Mouse (Mus musculus): Measurements from ENCODE around the gene Patj. TPM values are rescaled to one million over a fixed set of nuclear protein-coding genes. Genes with fewer than 3 reads are reported as not detected.

Patj gene
- polyA plus RNA-seq, 1 experiment from 2014 or later, result 6.8 TPM

DNA sequence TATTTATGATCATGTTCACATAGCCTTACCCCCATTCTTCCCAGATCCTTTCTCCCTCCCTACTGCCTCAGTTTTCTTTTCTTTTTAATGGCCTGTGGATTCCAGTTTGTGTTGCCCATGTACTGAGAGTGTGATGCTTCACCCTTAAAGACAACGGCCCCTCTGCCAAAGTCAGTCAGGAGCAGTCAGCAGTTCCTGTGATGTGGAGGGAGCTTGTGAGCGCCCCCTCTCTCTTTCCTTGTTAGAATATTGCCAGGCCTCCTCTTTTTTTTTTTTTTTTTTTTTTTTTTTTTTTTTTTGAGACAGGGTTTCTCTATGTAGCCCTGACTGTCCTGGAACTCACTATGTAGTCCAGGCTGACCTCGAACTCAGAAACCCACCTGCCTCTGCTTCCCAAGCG is 91.3 kb downstream of the Patj start:
- Histone ChIP-seq H3K4me3 (no peak overlapping the region), H3K4me1 (no peaks in the 10 kb centered on the region), H3K27ac (no peak overlapping the region), H3K27me3 (replicated peaks) (no peaks in the 10 kb centered on the region), H3K4me2 (replicated peaks) (no peak overlapping the region), H3K9ac (no peak overlapping the region), H3K36me3 (no peaks in the 10 kb centered on the region), H3K9me3 (no peaks in the 10 kb centered on the region)
- no peak for ATAC-seq (ENCODE audit: low FRiP score, low read depth)
- WGBS, result 86% methylated on average over 4 of the region's 4 CpGs

DNA sequence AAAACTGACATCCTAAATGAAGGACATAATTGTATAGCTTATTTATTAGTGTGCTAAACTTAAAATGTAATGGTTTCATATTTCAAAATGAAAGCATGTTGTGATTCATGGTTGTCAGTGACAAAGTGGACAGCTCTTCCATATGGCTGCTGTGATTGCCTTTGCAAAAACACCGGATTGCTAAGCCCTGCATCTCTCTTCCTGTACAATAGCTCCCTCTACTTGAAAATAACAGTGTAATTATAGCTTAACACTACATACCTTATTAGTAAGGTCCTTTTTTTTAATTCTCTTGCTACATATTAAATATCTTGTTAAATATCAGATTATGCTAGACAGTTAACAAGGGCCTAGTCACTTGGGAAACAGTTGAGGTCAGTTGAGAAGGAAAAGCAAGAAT is 93.8 kb downstream of the Patj start:
- Histone ChIP-seq H3K27ac (no peak overlapping the region), H3K4me1 (no peaks in the 10 kb centered on the region), H3K27me3 (replicated peaks) (no peaks in the 10 kb centered on the region), H3K4me2 (replicated peaks) (no peak overlapping the region), H3K9ac (no peak overlapping the region), H3K4me3 (no peak overlapping the region), H3K36me3 (no peaks in the 10 kb centered on the region), H3K9me3 (no peaks in the 10 kb centered on the region)
- WGBS, result 50% methylated on average over 1 of the region's 1 CpGs
- no peak for ATAC-seq (ENCODE audit: low FRiP score, low read depth)

DNA sequence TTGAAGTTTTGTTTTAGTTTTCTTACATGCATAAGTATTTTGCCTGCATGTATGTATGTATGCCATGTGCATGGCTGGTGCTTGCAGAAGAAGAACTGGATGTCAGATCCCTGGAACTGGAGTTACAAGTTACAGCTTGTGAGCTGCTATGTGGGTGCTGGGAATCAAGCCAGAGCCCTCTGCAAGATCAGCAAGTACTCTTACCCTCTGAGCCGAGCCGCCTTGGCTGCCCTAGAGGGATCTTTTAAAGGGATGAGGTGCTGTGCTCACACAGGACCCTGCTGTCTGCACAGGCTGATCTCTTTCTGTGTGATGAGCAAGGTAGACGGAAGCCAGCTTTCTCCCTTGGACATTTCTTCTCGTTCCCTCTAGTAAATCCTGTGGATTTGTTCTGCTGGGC is 102.8 kb downstream of the Patj start:
- no peak overlapping the region for H3K27ac ChIP-seq
- no peak for ATAC-seq (ENCODE audit: low FRiP score, low read depth)
- no peaks in the 10 kb centered on the region for H3K27me3 ChIP-seq (replicated peaks)
- 95% methylated on average over 4 of the region's 4 CpGs for WGBS
- no peak overlapping the region for H3K4me2 ChIP-seq (replicated peaks)
- no peaks in the 10 kb centered on the region for H3K9me3 ChIP-seq
- no peak overlapping the region for H3K9ac ChIP-seq
- H3K36me3 ChIP-seq, result no peaks in the 10 kb centered on the region
- no peaks in the 10 kb centered on the region for H3K4me1 ChIP-seq
- H3K4me3 ChIP-seq, result no peak overlapping the region

DNA sequence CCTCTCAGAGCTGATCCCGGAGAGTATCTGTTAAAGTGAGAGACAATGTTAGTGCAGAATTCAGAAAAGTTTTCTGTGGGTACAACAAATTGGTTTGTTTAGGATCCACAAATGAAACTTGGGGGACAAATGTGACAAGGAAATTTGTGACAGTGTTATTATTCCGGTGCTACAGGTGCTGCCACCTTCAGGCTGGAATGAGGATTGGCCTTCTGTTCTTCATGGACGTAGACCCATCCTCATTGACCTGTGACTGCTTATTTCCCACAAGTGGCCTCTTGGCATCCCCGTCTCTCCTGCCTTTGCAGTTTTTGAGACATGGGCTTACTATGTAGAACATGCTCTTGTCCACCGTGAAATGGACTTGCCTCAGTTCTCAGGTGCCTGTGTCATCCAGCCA is 104.6 kb downstream of the Patj start:
- Histone ChIP-seq H3K4me2 (replicated peaks) (no peak overlapping the region), H3K27ac (no peak overlapping the region), H3K27me3 (replicated peaks) (no peaks in the 10 kb centered on the region), H3K4me3 (no peak overlapping the region), H3K9ac (no peak overlapping the region), H3K9me3 (no peaks in the 10 kb centered on the region), H3K4me1 (no peaks in the 10 kb centered on the region), H3K36me3 (no peaks in the 10 kb centered on the region)
- WGBS, result 75% methylated on average over 5 of the region's 5 CpGs
- ATAC-seq (ENCODE audit: low FRiP score, low read depth), result no peak

DNA sequence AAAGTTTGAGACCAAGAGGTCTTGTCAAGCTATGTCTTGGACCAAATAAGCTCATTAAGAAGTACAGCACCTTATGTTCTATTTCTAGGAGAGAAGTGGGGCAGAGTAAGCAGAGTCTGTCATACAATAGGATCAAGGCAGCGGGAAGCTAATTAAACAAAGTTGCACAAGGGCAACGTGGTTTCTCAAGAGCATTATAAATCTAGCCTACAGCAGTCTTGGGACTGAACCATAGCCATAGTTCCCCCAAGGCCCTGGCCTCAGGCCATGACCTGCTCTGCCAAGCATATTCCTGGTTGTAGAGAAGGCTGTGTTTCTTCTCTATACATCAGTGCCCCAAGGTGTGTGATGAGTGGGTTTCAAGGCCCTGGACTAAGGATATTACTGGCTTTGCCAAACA is 105.3 kb downstream of the Patj start:
- H3K36me3 ChIP-seq, result no peaks in the 10 kb centered on the region
- H3K9me3 ChIP-seq, result no peaks in the 10 kb centered on the region
- no peak overlapping the region for H3K4me3 ChIP-seq
- H3K4me1 ChIP-seq, result no peaks in the 10 kb centered on the region
- H3K27ac ChIP-seq, result no peak overlapping the region
- ATAC-seq (ENCODE audit: low FRiP score, low read depth), result no peak
- H3K27me3 ChIP-seq (replicated peaks), result no peaks in the 10 kb centered on the region
- WGBS, result 84% methylated on average over 2 of the region's 2 CpGs
- H3K9ac ChIP-seq, result no peak overlapping the region
- no peak overlapping the region for H3K4me2 ChIP-seq (replicated peaks)

DNA sequence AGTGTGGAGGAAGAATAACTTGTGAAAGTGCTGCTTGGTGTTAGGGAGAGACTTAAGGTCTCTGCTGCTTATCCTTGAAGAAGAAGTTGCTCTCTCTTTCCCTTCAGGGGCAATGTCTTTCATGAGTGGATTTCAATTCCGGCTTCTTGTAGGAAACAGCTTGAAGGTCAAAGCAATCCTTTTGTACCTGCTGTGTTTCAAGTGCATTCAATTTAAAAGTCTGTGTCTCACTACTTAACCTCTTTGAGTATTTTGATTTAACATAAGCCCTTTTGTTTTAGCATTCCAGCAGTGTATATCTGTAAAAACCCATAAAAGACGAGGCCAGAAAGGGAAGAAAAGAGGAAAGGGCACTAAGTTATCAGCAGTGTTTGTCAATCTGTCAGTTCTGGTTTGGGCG is 109.2 kb downstream of the Patj start:
- Histone ChIP-seq H3K27me3 (replicated peaks) (no peaks in the 10 kb centered on the region), H3K9me3 (no peaks in the 10 kb centered on the region), H3K9ac (no peak overlapping the region), H3K27ac (no peak overlapping the region), H3K36me3 (no peaks in the 10 kb centered on the region), H3K4me3 (no peak overlapping the region), H3K4me2 (replicated peaks) (no peak overlapping the region), H3K4me1 (peaks cover 6% of the 10 kb centered on the region; the same call in 1 of the 2 replicates)
- ATAC-seq (ENCODE audit: low FRiP score, low read depth), result no peak
- 73% methylated on average over 3 of the region's 3 CpGs for WGBS

DNA sequence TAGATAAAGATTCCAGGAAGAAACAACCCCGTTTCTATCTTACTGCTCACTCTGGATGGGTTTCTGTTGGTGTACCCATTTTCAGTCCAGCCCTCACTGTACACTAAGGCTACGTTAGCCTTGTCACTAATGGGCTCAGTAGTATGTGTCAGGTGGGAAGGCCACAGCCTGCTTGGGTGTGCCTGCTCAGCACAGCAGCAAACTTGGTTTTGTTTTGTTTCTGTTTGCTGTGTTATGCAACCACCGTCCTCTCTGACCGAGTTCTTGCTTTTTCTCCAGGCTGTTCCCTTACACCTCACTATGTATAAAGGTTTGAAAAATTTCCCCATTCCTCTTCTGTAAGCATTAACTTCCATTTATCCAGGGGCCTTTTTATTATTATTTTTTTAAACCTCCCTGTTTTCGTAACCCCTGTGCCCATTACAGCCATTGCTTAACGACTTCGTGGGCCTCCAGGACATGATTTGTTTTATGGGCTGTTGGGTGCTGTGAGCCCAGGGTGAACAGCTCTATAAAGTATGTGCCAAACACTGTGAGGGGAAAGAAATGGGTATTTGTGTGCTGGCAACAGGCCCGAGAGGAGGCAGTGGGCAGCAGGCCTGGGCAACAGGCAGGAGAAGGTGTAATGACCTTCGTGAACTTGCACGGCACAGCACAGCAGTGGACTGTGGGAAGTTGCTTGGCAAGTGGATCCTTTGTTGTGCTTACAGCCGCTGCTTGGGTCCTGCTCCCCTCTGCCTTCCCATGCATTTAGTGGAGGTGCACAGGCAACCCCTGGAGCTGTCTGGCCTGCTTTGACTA is 113.1 kb downstream of the Patj start:
- no peak overlapping the region for H3K27ac ChIP-seq
- 60% methylated on average over 11 of the region's 11 CpGs for WGBS
- no peak for ATAC-seq (ENCODE audit: low FRiP score, low read depth)
- H3K36me3 ChIP-seq, result no peaks in the 10 kb centered on the region
- no peaks in the 10 kb centered on the region for H3K9me3 ChIP-seq
- H3K27me3 ChIP-seq (replicated peaks), result no peaks in the 10 kb centered on the region
- no peak overlapping the region for H3K4me3 ChIP-seq
- H3K9ac ChIP-seq, result no peak overlapping the region
- H3K4me2 ChIP-seq (replicated peaks), result no peak overlapping the region
- peaks cover 6% of the 10 kb centered on the region; the same call in 1 of the 2 replicates for H3K4me1 ChIP-seq

DNA sequence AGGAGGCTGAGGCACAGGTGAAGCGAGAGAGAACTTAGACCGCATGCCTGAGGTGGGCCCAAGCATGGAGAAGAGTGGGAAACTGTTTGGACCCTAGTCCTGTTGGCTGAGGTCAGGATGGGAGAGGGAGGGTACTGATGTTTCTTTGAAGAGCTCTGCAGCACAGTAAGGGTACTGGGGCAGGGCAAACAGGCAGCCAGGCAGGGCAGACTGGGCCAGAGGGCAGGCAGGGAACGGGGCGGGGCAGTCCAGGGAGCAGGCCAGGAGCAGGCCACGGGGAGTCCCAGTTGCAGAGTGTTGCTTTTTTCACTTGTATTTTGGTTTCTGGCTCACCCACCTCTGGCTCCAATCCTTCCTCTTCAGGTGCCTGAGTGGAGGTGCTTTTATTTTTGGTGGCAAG is 114.4 kb downstream of the Patj start:
- Histone ChIP-seq H3K9ac (no peak overlapping the region), H3K4me3 (no peak overlapping the region), H3K4me2 (replicated peaks) (no peak overlapping the region), H3K4me1 (peaks cover 6% of the 10 kb centered on the region; the same call in 1 of the 2 replicates), H3K27ac (no peak overlapping the region), H3K9me3 (no peaks in the 10 kb centered on the region), H3K36me3 (no peaks in the 10 kb centered on the region), H3K27me3 (replicated peaks) (no peaks in the 10 kb centered on the region)
- no peak for ATAC-seq (ENCODE audit: low FRiP score, low read depth)
- 83% methylated on average over 5 of the region's 5 CpGs for WGBS

DNA sequence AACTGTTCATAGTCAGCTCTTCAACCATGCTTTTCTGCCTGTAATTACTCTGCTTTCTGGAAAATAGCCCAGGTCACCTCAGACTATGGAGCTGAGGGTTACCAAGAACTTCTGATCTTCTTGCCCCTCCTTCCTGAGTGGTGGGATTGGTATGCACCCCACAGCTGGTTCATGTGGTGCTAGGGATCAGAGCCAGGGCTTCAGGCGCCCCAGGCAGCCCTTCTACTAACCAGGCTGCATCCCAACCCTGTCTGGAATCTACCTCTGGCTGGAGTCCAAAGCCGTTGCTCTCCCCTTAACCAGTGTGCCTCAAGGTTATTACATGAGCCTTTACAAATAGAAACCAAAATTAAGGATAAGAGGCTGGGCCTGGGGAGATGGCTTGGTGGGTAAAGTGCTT is 115.7 kb downstream of the Patj start:
- 76% methylated on average over 2 of the region's 2 CpGs for whole genome bisulfite sequencing
- no peak overlapping the region for H3K4me3 ChIP-seq
- no peak for ATAC-seq (ENCODE audit: low FRiP score, low read depth)
- no peaks in the 10 kb centered on the region for H3K9me3 ChIP-seq
- no peak overlapping the region for H3K27ac ChIP-seq
- no peak overlapping the region for H3K9ac ChIP-seq
- H3K4me1 ChIP-seq, result peaks cover 6% of the 10 kb centered on the region; the same call in 1 of the 2 replicates
- H3K4me2 ChIP-seq (replicated peaks), result no peak overlapping the region
- H3K27me3 ChIP-seq (replicated peaks), result no peaks in the 10 kb centered on the region
- no peaks in the 10 kb centered on the region; the same call in 1 of the 2 replicates for H3K36me3 ChIP-seq

DNA sequence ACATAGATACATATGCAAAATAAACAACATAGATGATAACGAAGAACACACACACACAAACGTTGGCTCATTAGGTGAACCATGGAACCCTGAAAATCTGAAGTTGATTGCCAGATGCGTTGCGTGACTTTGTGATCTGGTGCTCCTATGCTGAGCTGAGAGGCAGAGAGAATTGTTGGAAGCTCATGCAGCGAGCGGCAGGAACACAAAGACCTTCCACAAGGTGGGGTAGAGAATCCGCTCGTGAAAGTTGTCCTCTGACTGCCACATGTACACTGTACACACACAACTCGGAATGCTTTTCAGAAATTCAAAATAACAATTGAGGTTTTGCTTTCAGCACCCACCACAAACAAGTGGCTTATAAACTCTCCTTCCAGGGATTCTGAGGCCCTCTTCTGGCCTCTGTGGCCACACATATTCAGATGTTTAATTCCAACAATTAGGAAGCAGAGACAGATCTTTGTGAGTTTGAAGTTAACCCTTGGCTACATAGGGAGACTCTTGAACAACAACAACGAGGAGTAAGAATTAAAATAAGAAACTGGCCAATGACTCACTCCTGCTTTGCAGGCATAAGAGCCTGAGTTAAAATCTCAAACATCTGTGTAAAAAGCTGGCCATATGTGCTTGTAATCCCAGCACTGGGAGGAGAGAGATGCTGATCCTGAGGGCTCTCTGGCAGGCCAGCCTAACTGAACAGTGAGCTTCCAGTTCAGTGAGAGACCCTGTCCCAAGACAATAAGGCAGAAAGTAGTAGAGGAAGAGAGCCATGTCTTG is 116.6 kb downstream of the Patj start:
- peaks cover 6% of the 10 kb centered on the region; the same call in 1 of the 2 replicates for H3K4me1 ChIP-seq
- H3K4me3 ChIP-seq, result no peak overlapping the region
- no peaks in the 10 kb centered on the region; the same call in 1 of the 2 replicates for H3K36me3 ChIP-seq
- no peak overlapping the region for H3K27ac ChIP-seq
- no peaks in the 10 kb centered on the region for H3K9me3 ChIP-seq
- 91% methylated on average over 10 of the region's 10 CpGs for WGBS
- H3K27me3 ChIP-seq (replicated peaks), result no peaks in the 10 kb centered on the region
- no peak overlapping the region for H3K4me2 ChIP-seq (replicated peaks)
- no peak overlapping the region for H3K9ac ChIP-seq
- no peak for ATAC-seq (ENCODE audit: low FRiP score, low read depth)

DNA sequence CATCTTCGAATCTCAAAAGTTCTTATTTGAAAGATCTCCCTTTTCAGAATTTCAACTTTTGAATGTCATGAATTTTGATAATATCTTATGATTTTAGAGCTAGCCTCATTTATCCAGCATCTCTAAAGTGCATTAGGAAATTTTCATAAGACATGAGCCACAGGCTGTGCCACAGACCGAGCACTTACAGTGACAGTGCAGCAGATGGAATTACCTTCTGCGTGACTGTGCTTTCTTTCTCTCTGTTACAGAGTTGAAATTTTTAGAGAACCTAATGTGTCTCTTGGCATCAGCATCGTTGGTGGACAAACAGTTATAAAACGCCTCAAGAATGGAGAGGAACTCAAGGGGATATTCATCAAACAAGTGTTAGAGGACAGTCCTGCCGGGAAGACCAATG is 124.9 kb downstream of the Patj start:
- Histone ChIP-seq H3K4me3 (no peak overlapping the region), H3K9me3 (no peaks in the 10 kb centered on the region), H3K9ac (no peak overlapping the region), H3K27me3 (replicated peaks) (no peaks in the 10 kb centered on the region), H3K27ac (no peak overlapping the region), H3K36me3 (no peaks in the 10 kb centered on the region; the same call in 1 of the 2 replicates), H3K4me1 (no peaks in the 10 kb centered on the region), H3K4me2 (replicated peaks) (no peak overlapping the region)
- ATAC-seq (ENCODE audit: low FRiP score, low read depth), result no peak
- WGBS, result 91% methylated on average over 6 of the region's 6 CpGs

DNA sequence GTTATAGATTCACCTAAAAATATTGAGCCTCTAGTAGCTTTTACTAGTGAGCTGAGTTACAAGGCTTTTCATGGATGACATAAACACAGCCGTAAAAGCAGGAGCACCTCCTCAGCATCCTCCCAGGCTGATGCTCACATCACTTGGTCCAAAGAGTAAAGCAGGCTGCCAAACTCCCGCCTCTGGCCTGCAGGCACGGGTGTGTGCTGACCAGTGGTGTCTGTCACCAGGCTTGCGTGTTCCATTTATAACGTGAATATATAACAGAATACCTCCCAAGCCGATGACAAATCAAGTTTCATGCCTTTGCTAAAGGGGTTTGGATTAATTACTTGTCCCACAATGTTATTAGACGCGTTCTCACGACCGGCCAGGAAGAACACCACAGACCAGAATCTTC is 128.9 kb downstream of the Patj start:
- H3K4me2 ChIP-seq (replicated peaks), result no peak overlapping the region
- H3K4me1 ChIP-seq, result no peaks in the 10 kb centered on the region
- H3K36me3 ChIP-seq, result no peaks in the 10 kb centered on the region
- WGBS, result 90% methylated on average over 10 of the region's 10 CpGs
- no peak overlapping the region for H3K4me3 ChIP-seq
- H3K27ac ChIP-seq, result no peak overlapping the region
- H3K9ac ChIP-seq, result no peak overlapping the region
- no peaks in the 10 kb centered on the region for H3K27me3 ChIP-seq (replicated peaks)
- no peak for ATAC-seq (ENCODE audit: low FRiP score, low read depth)
- H3K9me3 ChIP-seq, result no peaks in the 10 kb centered on the region
